Mouse (Mus musculus) embryonic fibroblast, embryonic 13.5 days (primary cell): ENCODE data around the gene Kcnb1.

Experiments used
- CTCF ChIP-seq: IDR thresholded peaks from 2 replicates; pipeline ENCODE4 v1.5.1; 2011; ENCODE audit warnings: mild to moderate bottlenecking, control low read depth, low read length, moderate library complexity, borderline replicate concordance; ENCODE audit not compliant: insufficient read depth
- POLR2A ChIP-seq: IDR thresholded peaks from 2 replicates; pipeline ENCODE4 v1.6.1; 2011; ENCODE audit warnings: low read depth, mild to moderate bottlenecking, control low read depth, low read length, moderate library complexity

- TF ChIP-seq POLR2A (no peak), CTCF (no peak)
Measured at GRCm38 (mm10) chr2:167179301-167179700, 10.7 kb downstream of the Kcnb1 start.
